Mouse (Mus musculus) liver, adult 2 months (tissue): ENCODE results near the gene Grsf1. TPM values are rescaled to one million over a fixed set of nuclear protein-coding genes. Genes with fewer than 3 reads are reported as not detected.

Source experiments
- DNase-seq: peaks from one replicate; pipeline ENCODE4 v3.0.0-alpha.2; 2011; ENCODE audit warnings: low read depth, low spot score; ENCODE audit errors: extremely low read depth
- H3K27ac ChIP-seq: fragments of 200-500 bp; replicated peaks from 2 replicates; pipeline ENCODE4 v1.5.1; 2012; ENCODE audit warnings: low read depth, mild to moderate bottlenecking, control low read depth, inconsistent platforms, low read length; ENCODE audit not compliant: insufficient read depth
- H3K27me3 ChIP-seq: fragments of 200-500 bp; 2 replicates; pipeline ENCODE4 v1.6.1; 2012; ENCODE audit warnings: mild to moderate bottlenecking, moderate library complexity, low read length, inconsistent platforms; ENCODE audit not compliant: control insufficient read depth, insufficient read depth
- H3K36me3 ChIP-seq: fragments of 200-500 bp; 2 replicates; pipeline ENCODE4 v1.6.1; 2012; ENCODE audit warnings: low read length, inconsistent platforms; ENCODE audit not compliant: control insufficient read depth, insufficient read depth
- H3K4me1 ChIP-seq: fragments of 200-500 bp; 2 replicates; pipeline ENCODE4 v1.6.1; 2011; ENCODE audit warnings: low read length; ENCODE audit not compliant: control insufficient read depth, insufficient read depth
- H3K4me3 ChIP-seq: fragments of 200-500 bp; 2 replicates; pipeline ENCODE4 v1.5.1; 2011; ENCODE audit warnings: low read depth, mild to moderate bottlenecking, control low read depth, low read length, moderate library complexity; ENCODE audit not compliant: insufficient read depth
- H3K79me2 ChIP-seq: fragments of 200-500 bp; 2 replicates; pipeline ENCODE4 v1.6.1; 2012; ENCODE audit warnings: inconsistent platforms, mild to moderate bottlenecking, low read length, moderate library complexity; ENCODE audit not compliant: control insufficient read depth, insufficient read depth
- H3K9ac ChIP-seq: fragments of 200-500 bp; 2 replicates; pipeline ENCODE4 v1.6.1; 2012; ENCODE audit warnings: low read depth, mild to moderate bottlenecking, control low read depth, inconsistent platforms, low read length
- CTCF ChIP-seq: fragments of 200-500 bp; IDR thresholded peaks from 2 replicates; pipeline ENCODE4 v1.5.1; 2011; ENCODE audit warnings: low read depth, low read length, control low read depth
- POLR2A ChIP-seq: fragments of 200-500 bp; IDR thresholded peaks from 2 replicates; pipeline ENCODE4 v1.6.1; 2011; ENCODE audit warnings: low read length, control low read depth; ENCODE audit not compliant: insufficient read depth; ENCODE audit errors: extremely low read depth
- WGBS: fragments of 180-500 bp; shearing (Covaris S2); methylation state at CpG from one replicate; pipeline ENCODE4 v1.1.7; 2018; 5-methylcytosine and 5-hydroxymethylcytosine counted together
- polyA plus RNA-seq: library from polyadenylated mRNA; depleted of rRNA; stranded (reverse); fragments of >200 nt; gene quantifications from 2 replicates; pipeline ENCODE4 v1.2.3, GENCODE M21; 2012; rRNA removed
- total RNA-seq: library from RNA; depleted of rRNA; stranded (reverse); fragments of >200 nt; gene quantifications from 2 replicates; pipeline ENCODE4 v1.2.3, GENCODE M21; 2014; rRNA removed

Grsf1 gene
- 54.6 and 57.9 TPM in 2 replicates for total RNA-seq
- 32.7 and 38.7 TPM in 2 replicates for polyA plus RNA-seq

DNA sequence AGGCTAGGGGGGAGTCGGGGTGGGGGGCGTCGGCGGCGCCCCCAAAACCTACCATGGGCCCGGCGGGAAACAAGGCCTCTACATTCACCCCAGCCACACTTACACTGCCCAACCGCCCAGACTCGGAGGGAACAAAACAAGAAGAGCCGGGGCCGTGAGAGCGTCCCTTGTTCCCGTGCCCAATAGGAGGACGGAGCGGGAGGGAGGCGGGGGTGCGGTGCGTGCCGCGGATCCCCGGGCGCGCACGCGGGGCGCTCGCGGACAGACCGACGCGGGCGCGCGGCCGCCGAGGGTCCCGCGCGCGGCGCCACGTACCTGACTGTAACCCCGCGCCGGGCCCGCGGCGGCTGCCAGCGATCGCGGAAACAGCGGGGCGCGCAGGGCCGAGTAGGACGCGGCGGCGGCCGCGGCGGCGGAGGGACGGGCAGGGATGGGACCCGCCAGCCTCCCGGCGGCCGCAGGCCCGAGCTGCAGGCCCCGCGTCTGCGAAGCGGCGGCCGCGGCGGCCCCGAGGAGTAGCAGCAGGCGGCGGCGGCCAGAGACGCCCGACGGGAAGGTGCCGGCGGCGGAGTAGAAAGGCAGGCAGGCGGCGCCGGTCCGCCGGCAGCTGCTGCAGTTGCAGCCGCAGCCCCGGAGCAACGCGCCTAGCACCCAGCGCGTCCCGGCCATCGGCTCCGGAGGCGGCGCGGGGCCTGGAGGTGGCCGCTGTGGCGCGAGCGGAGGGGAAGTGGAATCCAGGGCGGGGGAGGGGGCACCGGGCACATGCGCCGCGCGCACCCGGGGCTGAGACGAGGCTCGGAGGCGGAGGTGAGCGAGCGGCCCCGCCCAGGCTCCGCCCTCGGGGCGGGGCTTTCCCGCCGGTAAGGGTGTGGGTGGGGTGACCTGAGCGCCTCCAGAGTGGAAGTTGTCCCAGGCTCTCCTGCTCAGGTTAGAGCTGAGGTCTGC lies at the start of gene Grsf1:
Gene Grsf1, minus strand, starts transcription at position 729 of the 945 bp plus-strand sequence.
- DNase-seq: peak; percentile 77
- peak within 1 kb of the TSS; percentile 86 for H3K27ac ChIP-seq
- H3K36me3 ChIP-seq: peaks cover 13% of the 10 kb centered on the region
- WGBS: 1% methylated on average over 127 of the region's 127 CpGs
- TF ChIP-seq POLR2A (peak; percentile 83), CTCF (no peak)
- H3K4me3 ChIP-seq: peak within 1 kb of the TSS; percentile 71
- peaks cover 14% of the 10 kb centered on the region for H3K79me2 ChIP-seq
- H3K9ac ChIP-seq: peak within 1 kb of the TSS; percentile 98
- peaks cover 2% of the 10 kb centered on the region; the same call in 1 of the 2 replicates for H3K4me1 ChIP-seq
- H3K27me3 ChIP-seq: no peaks in the 10 kb centered on the region

DNA sequence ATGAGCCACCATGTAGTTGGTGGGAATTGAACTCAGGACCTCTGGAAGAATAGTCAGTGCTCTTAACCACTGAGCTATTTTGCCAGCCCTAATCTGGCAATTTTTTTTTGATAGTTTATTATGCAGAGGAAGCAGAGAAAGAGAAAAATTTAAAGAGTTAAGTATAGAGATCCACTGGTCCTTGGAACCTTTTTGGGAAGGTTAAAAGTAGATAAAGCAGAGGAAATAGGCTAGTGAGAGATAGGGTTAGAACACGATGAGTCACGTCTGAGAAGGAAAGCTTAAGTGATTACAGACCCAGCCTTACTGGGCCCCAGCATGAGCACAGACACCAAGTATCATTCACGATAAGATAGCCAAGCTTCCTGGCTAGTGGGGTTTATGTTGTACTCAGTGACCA lies 48.1 kb upstream of the Grsf1 start:
- peaks cover 2% of the 10 kb centered on the region; the same call in 1 of the 2 replicates for H3K36me3 ChIP-seq
- H3K4me3 ChIP-seq: no peak overlapping the region
- H3K9ac ChIP-seq: no peak overlapping the region
- DNase-seq: no peak
- no peak overlapping the region for H3K27ac ChIP-seq
- no peaks in the 10 kb centered on the region for H3K27me3 ChIP-seq
- TF ChIP-seq CTCF (no peak), POLR2A (no peak)
- peaks cover 25% of the 10 kb centered on the region for H3K79me2 ChIP-seq
- H3K4me1 ChIP-seq: peaks cover 18% of the 10 kb centered on the region
- WGBS: 67% methylated on average over 3 of the region's 3 CpGs

- Histone ChIP-seq H3K27ac (no peak overlapping the region), H3K27me3 (no peaks in the 10 kb centered on the region), H3K79me2 (peaks cover 22% of the 10 kb centered on the region), H3K36me3 (no peaks in the 10 kb centered on the region), H3K4me3 (peak overlapping the region; percentile 77), H3K4me1 (peaks cover 16% of the 10 kb centered on the region), H3K9ac (peak overlapping the region; percentile 98)
- TF ChIP-seq POLR2A (no peak), CTCF (no peak)
- no peak for DNase-seq
- 21% methylated on average over 4 of the region's 4 CpGs for WGBS
These were observed 46.2 kb upstream of the Grsf1 start for GRCm38 (mm10) chr5:88722213-88722600.

GRCm38 (mm10) chr5:88721565-88722212 lies 45.7 kb upstream of the Grsf1 start:
- Histone ChIP-seq H3K27ac (peak overlapping the region; percentile 79), H3K79me2 (peaks cover 22% of the 10 kb centered on the region), H3K27me3 (no peaks in the 10 kb centered on the region), H3K4me1 (peaks cover 14% of the 10 kb centered on the region), H3K4me3 (peak overlapping the region; percentile 77), H3K36me3 (no peaks in the 10 kb centered on the region), H3K9ac (peak overlapping the region; percentile 98)
- under 1% methylated on average over 31 of the region's 31 CpGs for WGBS
- DNase-seq: peak; percentile 45
- TF ChIP-seq POLR2A (no peak), CTCF (no peak)

- H3K36me3 ChIP-seq: no peaks in the 10 kb centered on the region
- peaks cover 22% of the 10 kb centered on the region for H3K79me2 ChIP-seq
- H3K27ac ChIP-seq: peak overlapping the region; percentile 79
- H3K9ac ChIP-seq: peak overlapping the region; percentile 98
- DNase-seq: no peak
- no peaks in the 10 kb centered on the region for H3K27me3 ChIP-seq
- peak overlapping the region; percentile 77 for H3K4me3 ChIP-seq
- 0% methylated on average over 36 of the region's 38 CpGs for WGBS
- TF ChIP-seq POLR2A (no peak), CTCF (no peak)
- peaks cover 14% of the 10 kb centered on the region for H3K4me1 ChIP-seq
These were observed 45.1 kb upstream of the Grsf1 start for GRCm38 (mm10) chr5:88721003-88721475.
